Mouse (Mus musculus) intestine, embryonic 15.5 days (tissue): ENCODE results near the gene 1700017B05Rik. TPM values are rescaled to one million over a fixed set of nuclear protein-coding genes. Genes with fewer than 3 reads are reported as not detected.
"Not testable (repeated sequence)": the region's sequence is repeated elsewhere in the genome, so short reads cannot be mapped to it uniquely, and the experiment has no call there.

Source experiments
- ATAC-seq: fragments of 200-750 bp; cut with Nextera tagmentation; 2 replicates; pipeline ENCODE4 v1.8.0; 2017; ENCODE audit warnings: moderate TSS enrichment, moderate library complexity
- H3K27ac ChIP-seq: fragments of 300-500 bp; sonication (generic); 2 replicates; pipeline ENCODE4 v1.5.1; 2015; ENCODE audit warnings: mild to moderate bottlenecking, inconsistent platforms
- H3K27me3 ChIP-seq: fragments of 300-500 bp; sonication (generic); replicated peaks from 2 replicates; pipeline ENCODE4 v1.6.1; 2015; ENCODE audit warnings: inconsistent platforms
- H3K36me3 ChIP-seq: fragments of 300-500 bp; sonication (generic); 2 replicates; pipeline ENCODE4 v1.6.1; 2015; ENCODE audit warnings: inconsistent platforms
- H3K4me1 ChIP-seq: fragments of 300-500 bp; sonication (generic); replicated peaks from 2 replicates; pipeline ENCODE4 v1.6.1; 2015; ENCODE audit warnings: inconsistent platforms
- H3K4me2 ChIP-seq: fragments of 300-500 bp; sonication (generic); replicated peaks from 2 replicates; pipeline ENCODE4 v1.6.1; 2015; ENCODE audit warnings: mild to moderate bottlenecking, inconsistent platforms
- H3K4me3 ChIP-seq: fragments of 300-500 bp; sonication (generic); replicated peaks from 2 replicates; pipeline ENCODE4 v1.5.1; 2015; ENCODE audit warnings: inconsistent platforms
- H3K9ac ChIP-seq: fragments of 300-500 bp; sonication (generic); 2 replicates; pipeline ENCODE4 v1.6.1; 2015; ENCODE audit warnings: inconsistent platforms
- H3K9me3 ChIP-seq: fragments of 300-500 bp; sonication (generic); 2 replicates; pipeline ENCODE4 v1.6.1; 2016; ENCODE audit warnings: inconsistent platforms
- WGBS: fragments of 180-500 bp; shearing (Covaris S2); methylation state at CpG from one replicate; pipeline ENCODE4 v1.1.7; 2015; 5-methylcytosine and 5-hydroxymethylcytosine counted together
- polyA plus RNA-seq: library from polyadenylated mRNA; unstranded; fragments of >200 nt; fragmentation: Nextera tagmentation; extraction: Ambion mirVana; gene quantifications from 2 replicates; pipeline ENCODE4 v1.2.1, GENCODE M21; 2015

Gene 1700017B05Rik
- polyA plus RNA-seq, 1 experiment from 2014 or later = 27.7 TPM

- H3K9ac ChIP-seq = no peak overlapping the region
- WGBS = 80% methylated on average over 5 of the region's 5 CpGs
- H3K9me3 ChIP-seq = no peaks in the 10 kb centered on the region
- H3K4me3 ChIP-seq = no peak overlapping the region
- no peaks in the 10 kb centered on the region for H3K4me1 ChIP-seq
- H3K27me3 ChIP-seq = no peaks in the 10 kb centered on the region
- H3K36me3 ChIP-seq = no peaks in the 10 kb centered on the region
- ATAC-seq = no peak
- no peak overlapping the region for H3K4me2 ChIP-seq
- H3K27ac ChIP-seq = no peak overlapping the region
These were observed 24.7 kb downstream of the 1700017B05Rik start for GRCm38 (mm10) chr9:57237705-57238104.

- H3K4me2 ChIP-seq = no peak within 1 kb of the TSS
- WGBS = 88% methylated on average over 2 of the region's 2 CpGs
- no peak within 1 kb of the TSS for H3K4me3 ChIP-seq
- no peaks in the 10 kb centered on the region for H3K27me3 ChIP-seq
- H3K4me1 ChIP-seq = no peaks in the 10 kb centered on the region
- H3K9me3 ChIP-seq = no peaks in the 10 kb centered on the region
- H3K27ac ChIP-seq = no peak within 1 kb of the TSS
- H3K9ac ChIP-seq = no peak within 1 kb of the TSS
- no peak for ATAC-seq
- no peaks in the 10 kb centered on the region for H3K36me3 ChIP-seq
These were observed 26.2 kb downstream of the 1700017B05Rik start, which contains the start of gene Trcg1 for GRCm38 (mm10) chr9:57236256-57236655. Gene Trcg1 (plus strand): TSS chr9:57236556.

GRCm38 (mm10) chr9:57233767-57234166 lies 28.6 kb downstream of the 1700017B05Rik start:
- Histone ChIP-seq H3K4me2 (no peak overlapping the region), H3K4me3 (no peak overlapping the region), H3K4me1 (peaks cover 7% of the 10 kb centered on the region; the same call in 1 of the 2 replicates), H3K36me3 (no peaks in the 10 kb centered on the region), H3K27me3 (no peaks in the 10 kb centered on the region), H3K27ac (no peak overlapping the region), H3K9ac (no peak overlapping the region), H3K9me3 (no peaks in the 10 kb centered on the region)
- no peak for ATAC-seq
- WGBS = 93% methylated on average over 3 of the region's 3 CpGs

GRCm38 (mm10) chr9:57233142-57233541 lies 29.3 kb downstream of the 1700017B05Rik start:
- peaks cover 7% of the 10 kb centered on the region; the same call in 1 of the 2 replicates for H3K4me1 ChIP-seq
- no peaks in the 10 kb centered on the region for H3K9me3 ChIP-seq
- no peaks in the 10 kb centered on the region for H3K36me3 ChIP-seq
- no peak overlapping the region for H3K4me3 ChIP-seq
- no peak overlapping the region for H3K27ac ChIP-seq
- no peak for ATAC-seq
- no peak overlapping the region for H3K4me2 ChIP-seq
- WGBS = 64% methylated on average over 6 of the region's 6 CpGs
- H3K27me3 ChIP-seq = no peaks in the 10 kb centered on the region
- H3K9ac ChIP-seq = no peak overlapping the region

GRCm38 (mm10) chr9:57232341-57232940 lies 30.0 kb downstream of the 1700017B05Rik start:
- H3K4me1 ChIP-seq = peaks cover 7% of the 10 kb centered on the region; the same call in 1 of the 2 replicates
- ATAC-seq = no peak
- WGBS = 87% methylated on average over 5 of the region's 5 CpGs

GRCm38 (mm10) chr9:57231536-57232255 lies 30.7 kb downstream of the 1700017B05Rik start:
- no peaks in the 10 kb centered on the region for H3K27me3 ChIP-seq
- no peak overlapping the region for H3K9ac ChIP-seq
- H3K9me3 ChIP-seq = no peaks in the 10 kb centered on the region
- WGBS = 77% methylated on average over 8 of the region's 8 CpGs
- ATAC-seq = no peak
- no peak overlapping the region for H3K4me2 ChIP-seq
- H3K4me3 ChIP-seq = no peak overlapping the region
- H3K36me3 ChIP-seq = no peaks in the 10 kb centered on the region
- no peak overlapping the region for H3K27ac ChIP-seq
- peaks cover 7% of the 10 kb centered on the region; the same call in 1 of the 2 replicates for H3K4me1 ChIP-seq

More at GRCm38 (mm10) chr9:57232341-57232940, 30.0 kb downstream of the 1700017B05Rik start:
- no peaks in the 10 kb centered on the region for H3K36me3 ChIP-seq
- H3K9me3 ChIP-seq = no peaks in the 10 kb centered on the region
- no peak overlapping the region for H3K27ac ChIP-seq
- H3K27me3 ChIP-seq = no peaks in the 10 kb centered on the region
- H3K4me2 ChIP-seq = no peak overlapping the region
- H3K9ac ChIP-seq = no peak overlapping the region
- H3K4me3 ChIP-seq = no peak overlapping the region

- H3K4me2 ChIP-seq = no peak overlapping the region
- peaks cover 7% of the 10 kb centered on the region; the same call in 1 of the 2 replicates for H3K4me1 ChIP-seq
- H3K36me3 ChIP-seq = no peaks in the 10 kb centered on the region
- no peak overlapping the region for H3K9ac ChIP-seq
- H3K27me3 ChIP-seq = no peaks in the 10 kb centered on the region
- no peak overlapping the region for H3K4me3 ChIP-seq
- H3K9me3 ChIP-seq = no peaks in the 10 kb centered on the region
- H3K27ac ChIP-seq = no peak overlapping the region
- no peak for ATAC-seq
- WGBS = 61% methylated on average over 9 of the region's 9 CpGs
These were observed 32.1 kb downstream of the 1700017B05Rik start for GRCm38 (mm10) chr9:57230146-57230783.

GRCm38 (mm10) chr9:57229726-57230125 lies 32.7 kb downstream of the 1700017B05Rik start:
- no peak overlapping the region for H3K4me2 ChIP-seq
- peaks cover 7% of the 10 kb centered on the region; the same call in 1 of the 2 replicates for H3K4me1 ChIP-seq
- H3K36me3 ChIP-seq = no peaks in the 10 kb centered on the region
- no peak for ATAC-seq
- H3K9ac ChIP-seq = no peak overlapping the region
- WGBS = 68% methylated on average over 4 of the region's 4 CpGs
- no peaks in the 10 kb centered on the region for H3K27me3 ChIP-seq
- H3K4me3 ChIP-seq = no peak overlapping the region
- H3K9me3 ChIP-seq = no peaks in the 10 kb centered on the region
- no peak overlapping the region for H3K27ac ChIP-seq

- H3K4me1 ChIP-seq = peaks cover 7% of the 10 kb centered on the region; the same call in 1 of the 2 replicates
- H3K9ac ChIP-seq = no peak overlapping the region
- 74% methylated on average over 4 of the region's 4 CpGs for WGBS
- H3K4me3 ChIP-seq = no peak overlapping the region
- no peaks in the 10 kb centered on the region for H3K27me3 ChIP-seq
- H3K36me3 ChIP-seq = no peaks in the 10 kb centered on the region
- ATAC-seq = no peak
- H3K27ac ChIP-seq = no peak overlapping the region
- no peaks in the 10 kb centered on the region for H3K9me3 ChIP-seq
- no peak overlapping the region for H3K4me2 ChIP-seq
These were observed 34.2 kb downstream of the 1700017B05Rik start for GRCm38 (mm10) chr9:57228186-57228585.

- H3K9me3 ChIP-seq = no peaks in the 10 kb centered on the region
- ATAC-seq = no peak
- WGBS = 62% methylated on average over 5 of the region's 5 CpGs
These were observed 35.2 kb downstream of the 1700017B05Rik start for GRCm38 (mm10) chr9:57227203-57227602.

GRCm38 (mm10) chr9:57226628-57227122 lies 35.7 kb downstream of the 1700017B05Rik start:
- H3K4me3 ChIP-seq, H3K27me3 ChIP-seq, ATAC-seq, H3K9ac ChIP-seq, H3K9me3 ChIP-seq, H3K27ac ChIP-seq, H3K4me2 ChIP-seq, H3K36me3 ChIP-seq, H3K4me1 ChIP-seq: not testable (repeated sequence)
- WGBS = 86% methylated on average over 6 of the region's 6 CpGs

More at GRCm38 (mm10) chr9:57227203-57227602, 35.2 kb downstream of the 1700017B05Rik start:
- H3K36me3 ChIP-seq = no peaks in the 10 kb centered on the region
- H3K4me2 ChIP-seq = no peak overlapping the region
- no peak overlapping the region for H3K4me3 ChIP-seq
- no peak overlapping the region for H3K27ac ChIP-seq
- H3K4me1 ChIP-seq = peaks cover 7% of the 10 kb centered on the region; the same call in 1 of the 2 replicates
- H3K9ac ChIP-seq = no peak overlapping the region
- no peaks in the 10 kb centered on the region for H3K27me3 ChIP-seq
